Mouse (Mus musculus) liver, embryonic 15.5 days (tissue): Measurements from ENCODE around the gene Camkmt. TPM values are rescaled to one million over a fixed set of nuclear protein-coding genes. Genes with fewer than 3 reads are reported as not detected.

Experiments
- ATAC-seq: fragments of 200-750 bp; cut with Nextera tagmentation; 2 replicates; pipeline ENCODE4 v1.8.0; 2017; ENCODE audit warnings: moderate number of reproducible peaks, mild to moderate bottlenecking, moderate library complexity; ENCODE audit not compliant: insufficient read depth
- H3K27ac ChIP-seq: fragments of 300-500 bp; sonication (generic); replicated peaks from 2 replicates; pipeline ENCODE4 v1.5.1; 2015; ENCODE audit warnings: mild to moderate bottlenecking, inconsistent platforms
- H3K27me3 ChIP-seq: fragments of 300-500 bp; sonication (generic); 2 replicates; pipeline ENCODE4 v1.6.1; 2015; ENCODE audit warnings: mild to moderate bottlenecking, inconsistent platforms
- H3K36me3 ChIP-seq: fragments of 300-500 bp; sonication (generic); replicated peaks from 2 replicates; pipeline ENCODE4 v1.6.1; 2015; ENCODE audit warnings: moderate library complexity, mild to moderate bottlenecking, inconsistent platforms
- H3K4me1 ChIP-seq: fragments of 300-500 bp; sonication (generic); replicated peaks from 2 replicates; pipeline ENCODE4 v1.6.1; 2015; ENCODE audit warnings: inconsistent platforms
- H3K4me2 ChIP-seq: fragments of 300-500 bp; sonication (generic); 2 replicates; pipeline ENCODE4 v1.6.1; 2015; ENCODE audit warnings: moderate library complexity, mild to moderate bottlenecking, inconsistent platforms
- H3K4me3 ChIP-seq: fragments of 300-500 bp; sonication (generic); replicated peaks from 2 replicates; pipeline ENCODE4 v1.5.1; 2015; ENCODE audit warnings: mild to moderate bottlenecking, inconsistent platforms
- H3K9ac ChIP-seq: fragments of 300-500 bp; sonication (generic); 2 replicates; pipeline ENCODE4 v1.6.1; 2015; ENCODE audit warnings: moderate library complexity, mild to moderate bottlenecking, inconsistent platforms
- H3K9me3 ChIP-seq: fragments of 300-500 bp; sonication (generic); replicated peaks from 2 replicates; pipeline ENCODE4 v1.6.1; 2016; ENCODE audit warnings: inconsistent platforms
- WGBS: fragments of 180-500 bp; shearing (Covaris S2); methylation state at CpG from one replicate; pipeline ENCODE4 v1.1.7; 2015; ENCODE audit warnings: mixed read lengths; ENCODE audit not compliant: insufficient replicate concordance; 5-methylcytosine and 5-hydroxymethylcytosine counted together
- polyA plus RNA-seq: library from polyadenylated mRNA; unstranded; fragments of >200 nt; fragmentation: Nextera tagmentation; extraction: Ambion mirVana; gene quantifications from 2 replicates; pipeline ENCODE4 v1.2.1, GENCODE M21; 2015

The Camkmt gene
- polyA plus RNA-seq, 1 experiment from 2014 or later = 2.7 TPM

GRCm38 (mm10) chr17:85495871-85496270, 405.5 kb downstream of the Camkmt start:
- no peak for ATAC-seq
- no peaks in the 10 kb centered on the region for H3K9me3 ChIP-seq
- H3K36me3 ChIP-seq = no peaks in the 10 kb centered on the region
- peaks cover 11% of the 10 kb centered on the region; the same call in 1 of the 2 replicates for H3K27me3 ChIP-seq
- H3K27ac ChIP-seq = no peak overlapping the region
- no peak overlapping the region for H3K4me2 ChIP-seq
- 53% methylated on average over 6 of the region's 6 CpGs for WGBS
- H3K4me1 ChIP-seq = no peaks in the 10 kb centered on the region
- no peak overlapping the region for H3K4me3 ChIP-seq
- no peak overlapping the region for H3K9ac ChIP-seq

GRCm38 (mm10) chr17:85504888-85505287, 414.5 kb downstream of the Camkmt start:
- H3K9me3 ChIP-seq = no peaks in the 10 kb centered on the region
- H3K4me2 ChIP-seq = no peak overlapping the region
- H3K9ac ChIP-seq = no peak overlapping the region
- no peaks in the 10 kb centered on the region for H3K27me3 ChIP-seq
- no peak overlapping the region for H3K4me3 ChIP-seq
- H3K36me3 ChIP-seq = no peaks in the 10 kb centered on the region
- ATAC-seq = no peak
- H3K4me1 ChIP-seq = no peaks in the 10 kb centered on the region
- H3K27ac ChIP-seq = no peak overlapping the region

GRCm38 (mm10) chr17:85506206-85507088, 416.1 kb downstream of the Camkmt start:
- Histone ChIP-seq H3K9ac (no peak overlapping the region), H3K27me3 (no peaks in the 10 kb centered on the region), H3K9me3 (no peaks in the 10 kb centered on the region), H3K36me3 (no peaks in the 10 kb centered on the region), H3K4me2 (no peak overlapping the region), H3K4me3 (no peak overlapping the region), H3K27ac (no peak overlapping the region), H3K4me1 (no peaks in the 10 kb centered on the region)
- WGBS = 65% methylated on average over 15 of the region's 15 CpGs
- no peak for ATAC-seq

GRCm38 (mm10) chr17:85507089-85507460, 416.7 kb downstream of the Camkmt start:
- Histone ChIP-seq H3K9me3 (no peaks in the 10 kb centered on the region), H3K9ac (no peak overlapping the region), H3K4me1 (no peaks in the 10 kb centered on the region), H3K4me3 (no peak overlapping the region), H3K27ac (no peak overlapping the region), H3K4me2 (no peak overlapping the region), H3K27me3 (no peaks in the 10 kb centered on the region), H3K36me3 (no peaks in the 10 kb centered on the region)
- WGBS = 74% methylated on average over 4 of the region's 4 CpGs
- no peak for ATAC-seq

Other genes starting within 250 kb of the Camkmt start
- gene Ppm1b, start 133.8 kb upstream of the Camkmt start, polyA plus RNA-seq = 52.7 and 58.7 TPM in 2 replicates
- 2.1 and 4.3 TPM in 2 replicates for gene Slc3a1, start 62.2 kb upstream of the Camkmt start, polyA plus RNA-seq
- gene Prepl, start 311 bp upstream of the Camkmt start, polyA plus RNA-seq = 7.0 TPM in 2 replicates